ENCODE assay signal across 8 mouse cellular contexts in the genomic region with DNA sequence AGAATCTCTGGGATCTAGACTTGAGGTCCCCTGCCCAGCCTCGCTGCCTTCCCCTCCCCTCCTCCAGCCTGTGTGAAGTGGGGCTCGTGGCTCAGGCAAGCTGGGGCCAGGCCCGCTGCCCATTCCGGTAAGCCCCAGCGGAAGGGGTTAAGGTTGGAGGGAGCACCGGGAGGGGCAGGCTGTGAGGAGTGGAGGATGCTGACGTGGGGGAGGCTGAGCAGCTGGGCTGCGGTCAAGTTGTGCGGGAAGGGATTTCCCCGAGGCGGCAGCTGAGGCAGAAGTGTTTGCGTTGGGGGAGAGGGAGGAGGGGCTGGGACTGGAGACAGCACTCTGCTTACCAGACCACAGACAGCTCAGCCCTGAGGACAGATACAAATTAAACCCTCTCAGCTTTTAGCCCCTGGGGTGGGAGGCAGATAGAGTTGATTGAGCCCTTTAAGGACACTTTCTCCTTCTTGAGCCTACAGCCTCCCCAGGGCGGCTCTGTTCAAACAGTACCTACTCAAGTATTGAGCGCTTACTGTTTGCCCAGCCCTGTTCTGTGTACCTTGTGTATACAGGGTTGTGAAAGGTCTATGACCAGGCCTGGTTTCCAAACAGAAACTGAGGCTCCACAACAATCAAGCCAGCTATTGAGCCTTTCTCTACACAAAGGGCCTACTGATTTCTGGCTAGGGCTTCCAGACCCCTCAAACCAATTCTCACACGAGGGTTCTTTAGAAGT. TPM values are rescaled to one million over a fixed set of nuclear protein-coding genes. Genes with fewer than 3 reads are reported as not detected.
DNase-seq lines count a peak whose midpoint lies in the region; ATAC-seq lines count a peak whose summit lies in the region.

No protein-coding gene starts in this region.

- intact Hi-C loops in heart, postnatal 25 days (cut with DNase I), result no loop called here

- peak overlapping the region; percentile 35 for H3K4me2 ChIP-seq in forebrain, embryonic 11.5 days (ENCODE audit: low read depth, low read length, severe bottlenecking)
- H3K4me2 ChIP-seq in limb, embryonic 15.5 days, result peak overlapping the region; percentile 69
- H3K4me2 ChIP-seq in midbrain, embryonic 14.5 days (ENCODE audit: low read length), result peak overlapping the region; percentile 54

- H3K9me3 ChIP-seq in forebrain, embryonic 11.5 days (ENCODE audit: control insufficient read depth, low read length), result no peaks in the 10 kb centered on the region; the same call in 1 of the 2 replicates
- H3K9me3 ChIP-seq in limb, embryonic 15.5 days, result no peaks in the 10 kb centered on the region
- H3K9me3 ChIP-seq in midbrain, embryonic 14.5 days (ENCODE audit: control insufficient read depth, low read length), result no peaks in the 10 kb centered on the region

- peaks cover 9% of the 10 kb centered on the region for H3K4me1 ChIP-seq in forebrain, embryonic 11.5 days (replicated peaks; ENCODE audit: control insufficient read depth, insufficient read depth, low read length)
- H3K4me1 ChIP-seq in limb, embryonic 15.5 days, result peaks cover 38% of the 10 kb centered on the region
- H3K4me1 ChIP-seq in midbrain, embryonic 14.5 days (ENCODE audit: control insufficient read depth, insufficient read depth, low read length), result peaks cover 12% of the 10 kb centered on the region

- peak; percentile 90 for DNase-seq in 3134 (ENCODE audit: extremely low read depth, insufficient read length, low spot score)
- peak; percentile 41 for DNase-seq in MN1 (ENCODE audit: low spot score)
- peak; percentile 74 for DNase-seq in forebrain, embryonic 11.5 days (ENCODE audit: low spot score)
- peak; percentile 61 for DNase-seq in heart, postnatal 25 days (ENCODE audit: low spot score)
- peak; percentile 65 for DNase-seq in midbrain, embryonic 14.5 days
- peak; percentile 96 for DNase-seq in splenic B cell, adult 2 months (ENCODE audit: low read depth, low spot score)
- DNase-seq in cerebellum, postnatal 36 days, result no peak

- H3K4me3 ChIP-seq in forebrain, embryonic 11.5 days (ENCODE audit: low read depth, low read length), result no peak overlapping the region
- H3K4me3 ChIP-seq in limb, embryonic 15.5 days, result peak overlapping the region; percentile 42
- H3K4me3 ChIP-seq in midbrain, embryonic 14.5 days (replicated peaks; ENCODE audit: low read depth, low read length), result no peak overlapping the region

- peaks cover 26% of the 10 kb centered on the region for H3K27me3 ChIP-seq in forebrain, embryonic 11.5 days (ENCODE audit: control insufficient read depth, insufficient read depth, low read length)
- peaks cover 26% of the 10 kb centered on the region for H3K27me3 ChIP-seq in limb, embryonic 15.5 days
- H3K27me3 ChIP-seq in midbrain, embryonic 14.5 days (ENCODE audit: control insufficient read depth, insufficient read depth, low read length), result peaks cover 20% of the 10 kb centered on the region
- no peaks in the 10 kb centered on the region for H3K27me3 ChIP-seq in splenic B cell, adult 2 months (ENCODE audit: control insufficient read depth, insufficient read depth, low read length, poor library complexity, severe bottlenecking)

- 4% methylated on average over 15 of the region's 15 CpGs for WGBS in forebrain, embryonic 11.5 days
- 9% methylated on average over 15 of the region's 15 CpGs for WGBS in limb, embryonic 15.5 days
- WGBS in midbrain, embryonic 14.5 days, result 6% methylated on average over 15 of the region's 15 CpGs

- peak overlapping the region; percentile 39; the same call in 1 of the 2 replicates for H3K9ac ChIP-seq in forebrain, embryonic 11.5 days (ENCODE audit: low read length)
- no peak overlapping the region for H3K9ac ChIP-seq in limb, embryonic 15.5 days
- H3K9ac ChIP-seq in midbrain, embryonic 14.5 days (replicated peaks; ENCODE audit: low read length), result no peak overlapping the region

- H3K27ac ChIP-seq in forebrain, embryonic 11.5 days (ENCODE audit: low read depth, low read length), result no peak overlapping the region
- H3K27ac ChIP-seq in limb, embryonic 15.5 days, result peak overlapping the region; percentile 74
- no peak overlapping the region for H3K27ac ChIP-seq in midbrain, embryonic 14.5 days (replicated peaks; ENCODE audit: low read depth, low read length)

- H3K36me3 ChIP-seq in forebrain, embryonic 11.5 days (ENCODE audit: control insufficient read depth, insufficient read depth, low read length), result no peaks in the 10 kb centered on the region
- no peaks in the 10 kb centered on the region for H3K36me3 ChIP-seq in limb, embryonic 15.5 days
- no peaks in the 10 kb centered on the region for H3K36me3 ChIP-seq in midbrain, embryonic 14.5 days (ENCODE audit: control insufficient read depth, insufficient read depth, low read length)
- peaks cover 1% of the 10 kb centered on the region; the same call in 1 of the 2 replicates for H3K36me3 ChIP-seq in splenic B cell, adult 2 months (ENCODE audit: control insufficient read depth, insufficient read depth, low read length, poor library complexity, severe bottlenecking)

- ATAC-seq in forebrain, embryonic 11.5 days (replicated peaks; ENCODE audit: low FRiP score), result peak; percentile 59
- peak; percentile 35; the same call in 1 of the 2 replicates for ATAC-seq in limb, embryonic 15.5 days (ENCODE audit: insufficient number of reproducible peaks, low FRiP score, low TSS enrichment, low read depth)
- peak; percentile 53 for ATAC-seq in midbrain, embryonic 14.5 days (ENCODE audit: low FRiP score, low TSS enrichment)

RNA-seq across cellular contexts. Expression of a gene that starts 5.0 kb away (rescaled TPM):
- polyA plus RNA-seq in forebrain, embryonic 11.5 days (2014; fragmentation: Nextera tagmentation; extraction: Ambion mirVana), result 0.51 and 1.1 TPM in 2 replicates
- 1 to 10 TPM; 3.0 to 3.9 TPM for total RNA-seq in heart, postnatal 25 days (2021)
- polyA plus RNA-seq in limb, embryonic 15.5 days (2015; fragmentation: Nextera tagmentation; extraction: Ambion mirVana), result 3.9 and 4.4 TPM in 2 replicates
- 0.77 and 1.2 TPM in 2 replicates for polyA plus RNA-seq in midbrain, embryonic 14.5 days (2014; fragmentation: Nextera tagmentation; extraction: Ambion mirVana)

RNA-seq across cellular contexts. Expression of a gene that starts 20.9 kb away (rescaled TPM):
- polyA plus RNA-seq in forebrain, embryonic 11.5 days (2014; fragmentation: Nextera tagmentation; extraction: Ambion mirVana), result 0.28 and 0.84 TPM in 2 replicates
- total RNA-seq in heart, postnatal 25 days (2021), result under 1 TPM in 1 of 2 experiments, not detected in 1; 0.73 TPM
- 14.6 and 15.2 TPM in 2 replicates for polyA plus RNA-seq in limb, embryonic 15.5 days (2015; fragmentation: Nextera tagmentation; extraction: Ambion mirVana)
- not detected in 2 replicates for polyA plus RNA-seq in midbrain, embryonic 14.5 days (2014; fragmentation: Nextera tagmentation; extraction: Ambion mirVana)

RNA-seq across cellular contexts. Expression of a gene that starts 34.3 kb away (rescaled TPM):
- polyA plus RNA-seq in forebrain, embryonic 11.5 days (2014; fragmentation: Nextera tagmentation; extraction: Ambion mirVana), result not detected in 2 replicates
- total RNA-seq in heart, postnatal 25 days (2021), result not detected
- polyA plus RNA-seq in limb, embryonic 15.5 days (2015; fragmentation: Nextera tagmentation; extraction: Ambion mirVana), result not detected in 2 replicates
- polyA plus RNA-seq in midbrain, embryonic 14.5 days (2014; fragmentation: Nextera tagmentation; extraction: Ambion mirVana), result 9.9 and 13.6 TPM in 2 replicates

RNA-seq across cellular contexts. Expression of a gene that starts 43.6 kb away (rescaled TPM):
- 0.32 TPM in 1 of 2 replicates, not detected in the other for polyA plus RNA-seq in forebrain, embryonic 11.5 days (2014; fragmentation: Nextera tagmentation; extraction: Ambion mirVana)
- under 1 TPM in 1 of 2 experiments, not detected in 1; 0.42 TPM for total RNA-seq in heart, postnatal 25 days (2021)
- polyA plus RNA-seq in limb, embryonic 15.5 days (2015; fragmentation: Nextera tagmentation; extraction: Ambion mirVana), result not detected in 2 replicates
- 0.90 TPM in 1 of 2 replicates, not detected in the other for polyA plus RNA-seq in midbrain, embryonic 14.5 days (2014; fragmentation: Nextera tagmentation; extraction: Ambion mirVana)

RNA-seq across cellular contexts. Expression of a gene that starts 46.7 kb away (rescaled TPM):
- 17.6 and 21.5 TPM in 2 replicates for polyA plus RNA-seq in forebrain, embryonic 11.5 days (2014; fragmentation: Nextera tagmentation; extraction: Ambion mirVana)
- total RNA-seq in heart, postnatal 25 days (2021), result 100 to 1,000 TPM; 220 to 229 TPM
- polyA plus RNA-seq in limb, embryonic 15.5 days (2015; fragmentation: Nextera tagmentation; extraction: Ambion mirVana), result 120 and 150 TPM in 2 replicates
- polyA plus RNA-seq in midbrain, embryonic 14.5 days (2014; fragmentation: Nextera tagmentation; extraction: Ambion mirVana), result 4.5 and 7.8 TPM in 2 replicates

Comparison
In these comparisons a context has a peak if more than half of its experiments do, and no peak if none do; other contexts are left out.
1. DNase-seq: peak in 3134 (single experiment), MN1 (single experiment), forebrain, embryonic 11.5 days (single experiment), heart, postnatal 25 days (single experiment), midbrain, embryonic 14.5 days (single experiment) and splenic B cell, adult 2 months (single experiment); none in cerebellum, postnatal 36 days (0 of 2).
2. Peak in every context shown above with its lines, with median percentiles within 50 percentile points of each other: ATAC-seq and H3K4me2 ChIP-seq.